Mouse (Mus musculus): ENCODE data around the gene Gulp1.
A peak's percentile ranks its signal among the peaks of the same experiment; 100 is the strongest.

The Gulp1 gene

GRCm38 (mm10) chr1:44720785-44721410 is 169.6 kb downstream of the Gulp1 start:
- DNase-seq (ENCODE audit: low spot score in 2 of 2) = no peak

GRCm38 (mm10) chr1:44741256-44741655 is 189.9 kb downstream of the Gulp1 start:
- DNase-seq (ENCODE audit: low spot score in 2 of 2) = no peak

GRCm38 (mm10) chr1:44745711-44746110 is 194.4 kb downstream of the Gulp1 start:
- no peak for DNase-seq (ENCODE audit: low spot score in 2 of 2)

- no peak for DNase-seq (ENCODE audit: low spot score in 2 of 2)
Measured at GRCm38 (mm10) chr1:44750731-44751730, 199.7 kb downstream of the Gulp1 start.

GRCm38 (mm10) chr1:44778251-44778650 is 226.9 kb downstream of the Gulp1 start:
- DNase-seq (ENCODE audit: low spot score in 2 of 2) = no peak

- DNase-seq (ENCODE audit: low spot score in 2 of 2) = peak in 1 of 2 experiments; percentile 34
Measured at GRCm38 (mm10) chr1:44803594-44804372, 252.5 kb downstream of the Gulp1 start.

GRCm38 (mm10) chr1:44806368-44806767 is 255.1 kb downstream of the Gulp1 start:
- DNase-seq (ENCODE audit: low spot score in 2 of 2) = no peak

GRCm38 (mm10) chr1:44810336-44810735 is 259.0 kb downstream of the Gulp1 start:
- DNase-seq (ENCODE audit: low spot score in 2 of 2) = no peak

GRCm38 (mm10) chr1:44833934-44834333 is 282.6 kb downstream of the Gulp1 start:
- DNase-seq (ENCODE audit: low spot score in 2 of 2) = no peak
